Mouse (Mus musculus) lung, embryonic 14.5 days (tissue): ENCODE data around the gene Stk39. TPM values are rescaled to one million over a fixed set of nuclear protein-coding genes. Genes with fewer than 3 reads are reported as not detected.
A peak's percentile ranks its signal among the peaks of the same experiment; 100 is the strongest.

ENCODE experiments used
- ATAC-seq: fragments of 200-750 bp; cut with Nextera tagmentation; 2 replicates; pipeline ENCODE4 v1.8.0; 2017; ENCODE audit warnings: mild to moderate bottlenecking, moderate TSS enrichment, moderate library complexity; ENCODE audit not compliant: insufficient read depth
- DNase-seq: peaks from one replicate; pipeline ENCODE4 v3.0.0-alpha.2; 2015
- H3K27ac ChIP-seq: fragments of 300-500 bp; sonication (generic); 2 replicates; pipeline ENCODE4 v1.5.1; 2014; ENCODE audit warnings: low read depth, mild to moderate bottlenecking, moderate library complexity
- H3K27me3 ChIP-seq: fragments of 300-500 bp; sonication (generic); 2 replicates; pipeline ENCODE4 v1.6.1; 2014; ENCODE audit warnings: low read length, control low read depth; ENCODE audit not compliant: insufficient read depth
- H3K36me3 ChIP-seq: fragments of 300-500 bp; sonication (generic); 2 replicates; pipeline ENCODE4 v1.6.1; 2014; ENCODE audit warnings: control low read depth; ENCODE audit not compliant: insufficient read depth
- H3K4me1 ChIP-seq: fragments of 300-500 bp; sonication (generic); 2 replicates; pipeline ENCODE4 v1.6.1; 2014; ENCODE audit warnings: antibody characterized with exemption, control low read depth; ENCODE audit not compliant: insufficient read depth
- H3K4me2 ChIP-seq: fragments of 300-500 bp; sonication (generic); 2 replicates; pipeline ENCODE4 v1.6.1; 2014; ENCODE audit warnings: mild to moderate bottlenecking
- H3K4me3 ChIP-seq: fragments of 300-500 bp; sonication (generic); 2 replicates; pipeline ENCODE4 v1.5.1; 2014; ENCODE audit warnings: low read depth, low read length
- H3K9ac ChIP-seq: fragments of 300-500 bp; sonication (generic); 2 replicates; pipeline ENCODE4 v1.6.1; 2014
- H3K9me3 ChIP-seq: fragments of 300-500 bp; sonication (generic); 2 replicates; pipeline ENCODE4 v1.6.1; 2016; ENCODE audit warnings: low read depth, low read length, control low read depth
- CTCF ChIP-seq: IDR thresholded peaks from 2 replicates; pipeline ENCODE4 v1.5.1; 2016; ENCODE audit warnings: antibody characterized with exemption, low read depth
- WGBS: fragments of 180-500 bp; shearing (Covaris S2); extraction: QIAGEN DNeasy Blood & Tissue Kit; methylation state at CpG from one replicate; pipeline ENCODE4 v1.1.7; 2014; 5-methylcytosine and 5-hydroxymethylcytosine counted together
- polyA plus RNA-seq: library from polyadenylated mRNA; unstranded; fragments of >200 nt; fragmentation: Nextera tagmentation; extraction: Ambion mirVana; gene quantifications from 2 replicates; pipeline ENCODE4 v1.2.1, GENCODE M21; 2014

The Stk39 gene
- polyA plus RNA-seq, 1 experiment from 2014 or later, result 27.6 TPM

GRCm38 (mm10) chr2:68468259-68468658 is 3.8 kb downstream of the Stk39 start:
- DNase-seq (no peak), ATAC-seq (no peak)
- Histone ChIP-seq H3K36me3 (no peaks in the 10 kb centered on the region), H3K4me1 (peaks cover 22% of the 10 kb centered on the region), H3K4me3 (no peak overlapping the region), H3K27ac (no peak overlapping the region), H3K27me3 (no peaks in the 10 kb centered on the region), H3K4me2 (no peak overlapping the region), H3K9me3 (no peaks in the 10 kb centered on the region), H3K9ac (no peak overlapping the region)
- 74% methylated on average over 14 of the region's 14 CpGs for WGBS
- no peak for TF ChIP-seq CTCF

GRCm38 (mm10) chr2:68467085-68467978 is 4.7 kb downstream of the Stk39 start:
- Histone ChIP-seq H3K9me3 (no peaks in the 10 kb centered on the region), H3K36me3 (no peaks in the 10 kb centered on the region), H3K27me3 (no peaks in the 10 kb centered on the region), H3K4me3 (no peak overlapping the region), H3K9ac (no peak overlapping the region), H3K27ac (peak overlapping the region; percentile 72), H3K4me2 (peak overlapping the region; percentile 20; the same call in 1 of the 2 replicates), H3K4me1 (peaks cover 22% of the 10 kb centered on the region)
- no peak for ATAC-seq
- 54% methylated on average over 9 of the region's 9 CpGs for WGBS
- TF ChIP-seq CTCF, result no peak
- DNase-seq, result peak; percentile 28

GRCm38 (mm10) chr2:68466124-68467070 is 5.7 kb downstream of the Stk39 start:
- WGBS, result 24% methylated on average over 17 of the region's 19 CpGs
- Histone ChIP-seq H3K4me1 (peaks cover 22% of the 10 kb centered on the region), H3K27ac (peak overlapping the region; percentile 72), H3K36me3 (peaks cover 3% of the 10 kb centered on the region; the same call in 1 of the 2 replicates), H3K27me3 (no peaks in the 10 kb centered on the region), H3K9ac (no peak overlapping the region), H3K9me3 (no peaks in the 10 kb centered on the region), H3K4me2 (peak overlapping the region; percentile 38), H3K4me3 (no peak overlapping the region)
- no peak for TF ChIP-seq CTCF
- peak; percentile 57 for DNase-seq
- ATAC-seq, result peak; percentile 67

GRCm38 (mm10) chr2:68465266-68466123 is 6.6 kb downstream of the Stk39 start:
- H3K4me3 ChIP-seq, result no peak overlapping the region
- H3K9ac ChIP-seq, result no peak overlapping the region
- peak overlapping the region; percentile 38 for H3K4me2 ChIP-seq
- peaks cover 7% of the 10 kb centered on the region; the same call in 1 of the 2 replicates for H3K36me3 ChIP-seq
- ATAC-seq (no peak), DNase-seq (peak; percentile 11)
- no peak for TF ChIP-seq CTCF
- H3K4me1 ChIP-seq, result peaks cover 22% of the 10 kb centered on the region
- H3K27me3 ChIP-seq, result no peaks in the 10 kb centered on the region
- peak overlapping the region; percentile 25 for H3K27ac ChIP-seq
- WGBS, result 51% methylated on average over 19 of the region's 19 CpGs
- H3K9me3 ChIP-seq, result no peaks in the 10 kb centered on the region

GRCm38 (mm10) chr2:68464456-68464855 is 7.6 kb downstream of the Stk39 start:
- H3K9me3 ChIP-seq, result no peaks in the 10 kb centered on the region
- peaks cover 22% of the 10 kb centered on the region for H3K4me1 ChIP-seq
- WGBS, result 96% methylated on average over 4 of the region's 4 CpGs
- no peak for TF ChIP-seq CTCF
- H3K36me3 ChIP-seq, result peaks cover 8% of the 10 kb centered on the region; the same call in 1 of the 2 replicates
- DNase-seq (no peak), ATAC-seq (no peak)
- H3K9ac ChIP-seq, result no peak overlapping the region
- H3K27me3 ChIP-seq, result no peaks in the 10 kb centered on the region
- no peak overlapping the region for H3K4me2 ChIP-seq
- no peak overlapping the region for H3K4me3 ChIP-seq
- no peak overlapping the region for H3K27ac ChIP-seq

- 65% methylated on average over 4 of the region's 4 CpGs for WGBS
- H3K9me3 ChIP-seq, result no peaks in the 10 kb centered on the region
- no peak overlapping the region for H3K4me3 ChIP-seq
- H3K9ac ChIP-seq, result no peak overlapping the region
- no peak for TF ChIP-seq CTCF
- H3K4me1 ChIP-seq, result peaks cover 22% of the 10 kb centered on the region
- no peak overlapping the region for H3K27ac ChIP-seq
- DNase-seq, result no peak
- H3K4me2 ChIP-seq, result no peak overlapping the region
- no peaks in the 10 kb centered on the region for H3K27me3 ChIP-seq
- ATAC-seq, result no peak
- H3K36me3 ChIP-seq, result peaks cover 13% of the 10 kb centered on the region; the same call in 1 of the 2 replicates
Measured at GRCm38 (mm10) chr2:68463801-68464200, 8.3 kb downstream of the Stk39 start.
